Mouse (Mus musculus) layer of hippocampus, adult 8-10 months (tissue): ENCODE results near the gene Ltbp1. TPM values are rescaled to one million over a fixed set of nuclear protein-coding genes. Genes with fewer than 3 reads are reported as not detected.

Experiments
- DNase-seq, 2 experiments: peaks; one replicate each; pipeline ENCODE4 v3.0.0; 2022; ENCODE audit warnings: low spot score in 2 of 2
- total RNA-seq, 4 experiments: library from RNA; stranded (reverse); gene quantifications; 2 replicates each; pipeline ENCODE4 v1.2.4; 2022

Ltbp1 gene
- total RNA-seq, 4 experiments from 2014 or later: 5.7 to 9.0 (median 7.4) TPM

DNA sequence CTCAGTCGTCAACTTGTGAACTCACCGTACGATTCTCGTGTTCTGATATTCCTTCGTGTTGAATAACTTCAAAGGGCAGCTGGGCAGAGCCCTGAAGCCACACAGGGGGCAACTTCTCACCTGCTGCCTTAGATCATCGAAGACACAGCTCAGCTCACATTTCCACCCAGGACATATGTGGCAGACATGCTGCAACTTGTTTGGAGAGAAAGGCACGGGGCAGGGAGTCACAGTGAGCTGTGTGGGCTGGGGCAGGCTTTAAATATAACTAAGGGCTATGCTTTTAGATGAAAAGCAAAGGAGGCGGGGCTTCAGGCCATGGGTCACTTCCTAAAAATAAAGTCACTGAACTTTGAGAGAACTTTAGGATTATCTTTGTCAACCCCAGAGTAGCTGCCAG lies 51.3 kb downstream of the Ltbp1 start:
- no peak for DNase-seq

DNA sequence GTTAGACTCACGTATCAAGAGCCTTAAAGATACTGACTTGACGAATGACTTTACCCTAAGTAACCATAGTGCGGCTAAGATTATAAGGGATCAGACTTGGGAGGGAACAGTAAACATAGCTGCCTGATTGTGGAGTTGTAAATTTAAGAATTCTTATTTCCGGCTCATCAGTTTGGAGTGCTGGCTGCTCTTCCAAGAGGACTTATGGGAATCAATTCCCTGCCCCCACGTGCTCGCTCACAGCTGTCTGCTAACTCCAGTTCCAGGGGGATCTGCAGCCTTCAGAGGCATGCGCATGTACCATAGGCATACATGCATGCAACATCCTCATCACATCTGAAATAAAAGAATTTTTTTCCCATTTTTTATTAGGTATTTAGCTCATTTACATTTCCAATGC lies 61.0 kb downstream of the Ltbp1 start:
- no peak for DNase-seq

DNA sequence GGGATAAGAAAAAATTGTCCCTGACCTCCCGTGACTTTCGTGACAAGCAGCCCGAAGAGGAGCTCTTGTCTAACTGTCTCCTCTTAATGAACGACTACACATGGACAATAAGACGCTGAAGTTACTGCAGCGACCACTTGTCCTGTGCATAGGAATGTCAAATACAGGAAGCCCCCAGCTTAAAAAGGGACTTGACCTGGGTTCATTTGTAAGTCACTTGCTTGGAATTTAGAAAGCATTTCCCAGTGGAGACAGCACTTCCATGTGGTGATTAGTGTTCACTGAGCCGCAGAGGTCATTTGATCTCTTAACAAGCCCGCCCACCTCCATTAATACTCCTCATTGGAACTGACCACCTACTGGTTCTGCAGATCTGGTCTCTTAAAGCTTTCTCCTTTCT lies 61.9 kb downstream of the Ltbp1 start:
- DNase-seq: no peak

DNA sequence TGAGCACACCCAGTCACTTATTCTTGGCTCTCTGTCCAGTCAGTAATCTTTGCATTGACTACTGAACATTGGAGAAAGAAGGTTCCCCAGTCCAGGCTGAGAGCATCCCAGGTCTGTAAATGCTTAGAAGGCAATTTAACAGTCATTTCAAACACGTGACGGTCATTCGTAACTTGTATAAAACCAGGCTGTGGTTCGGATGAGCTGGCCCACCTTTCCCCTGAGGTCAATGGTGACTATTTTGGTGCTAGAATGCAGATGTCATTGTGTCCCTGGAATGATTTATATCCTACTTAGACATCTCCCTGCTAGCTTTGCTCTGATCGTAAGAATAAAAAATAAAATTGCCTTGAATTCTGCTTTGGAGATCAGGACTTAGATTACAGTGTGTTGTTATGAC lies 63.9 kb downstream of the Ltbp1 start:
- no peak for DNase-seq

DNA sequence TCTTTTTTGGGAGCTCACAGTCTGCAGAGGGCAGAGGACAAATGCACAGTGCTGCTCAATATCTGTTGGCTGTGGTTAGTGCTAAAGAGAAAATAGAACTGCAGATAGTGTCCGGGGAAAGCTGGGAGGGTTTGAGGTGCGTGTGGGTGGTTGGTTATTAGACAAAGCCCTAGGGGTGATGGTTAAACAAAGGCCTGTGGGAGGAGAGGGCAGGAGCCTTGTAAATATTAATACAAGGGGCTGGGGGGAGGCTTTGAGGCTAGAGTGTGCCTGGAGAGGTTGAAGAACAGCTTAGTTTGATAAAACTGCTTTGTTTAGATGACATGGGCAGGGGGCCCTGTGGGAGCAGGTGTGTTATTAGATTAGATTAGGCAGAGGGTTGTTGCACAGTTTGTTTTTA lies 65.8 kb downstream of the Ltbp1 start:
- no peak for DNase-seq

DNA sequence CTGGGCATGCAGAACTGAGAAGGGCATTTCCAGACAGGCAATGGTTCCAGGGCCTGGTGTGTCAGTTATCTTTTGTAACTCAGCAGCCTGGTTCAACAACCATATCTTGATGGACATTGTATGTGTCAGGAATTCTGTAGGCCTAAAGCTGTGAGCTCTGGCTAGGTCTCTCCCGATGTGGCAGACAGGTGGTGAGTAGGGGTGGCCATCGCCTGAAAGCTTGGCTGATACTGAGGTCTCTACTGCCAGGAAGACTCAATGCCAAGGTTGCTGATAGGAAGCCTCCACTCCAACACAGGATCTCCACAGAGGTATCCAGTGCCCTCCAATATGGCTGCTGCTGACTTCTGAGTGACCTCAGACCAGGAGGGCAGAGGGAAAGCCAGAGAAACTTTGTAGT lies 66.4 kb downstream of the Ltbp1 start:
- DNase-seq: no peak

DNA sequence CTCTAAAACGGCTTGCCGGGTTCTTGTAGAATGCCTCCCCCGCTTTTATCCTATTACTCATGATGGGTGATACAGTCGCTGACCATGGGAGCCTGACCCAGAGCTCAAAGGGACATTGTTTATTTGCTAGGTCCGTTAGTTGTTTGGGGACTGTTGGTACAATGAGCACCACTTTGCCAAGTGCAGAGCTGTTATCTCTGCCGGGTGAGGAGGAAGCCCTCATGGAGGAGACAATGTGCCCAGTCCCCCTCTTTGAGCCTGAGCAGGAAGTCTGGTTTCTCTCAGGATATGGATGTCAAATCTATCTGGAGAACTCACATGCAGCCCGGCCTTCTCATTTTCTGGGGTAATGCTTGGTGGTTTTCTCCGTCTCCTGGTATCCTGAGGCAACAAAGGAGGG lies 68.5 kb downstream of the Ltbp1 start:
- no peak for DNase-seq

DNA sequence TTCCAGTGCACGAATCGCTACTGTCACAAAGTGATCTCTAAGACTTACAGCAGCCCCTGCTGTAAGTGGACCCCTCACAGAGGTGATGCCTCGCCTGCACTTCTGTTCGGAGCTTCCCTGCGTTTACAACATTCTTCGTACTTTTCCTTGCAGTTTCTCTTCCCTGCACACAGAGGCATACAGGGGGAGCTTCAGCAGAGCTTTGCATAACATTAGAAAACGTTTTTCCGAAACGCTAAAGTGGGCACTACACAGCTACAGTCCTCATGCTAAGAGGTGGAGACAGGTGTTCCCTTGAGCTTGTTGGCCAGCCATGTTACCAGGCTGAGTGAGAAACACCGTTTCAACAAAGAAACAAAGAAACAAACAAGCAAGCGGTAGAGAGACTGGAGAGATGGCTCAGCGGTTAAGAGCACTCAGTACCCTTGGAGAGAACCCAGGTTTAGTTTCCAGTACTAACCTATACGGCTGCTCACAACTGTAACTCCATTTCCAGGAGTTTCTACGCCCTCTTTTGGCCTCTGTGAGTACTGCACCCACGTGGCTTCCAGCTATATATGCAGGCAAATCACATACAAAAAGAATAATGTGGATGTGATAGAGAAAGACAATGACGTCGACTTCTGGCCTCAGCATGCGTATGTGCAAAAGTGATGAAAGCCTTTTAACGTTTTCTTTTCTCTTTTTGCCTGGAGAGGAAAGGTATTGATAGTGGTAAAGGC lies 69.8 kb downstream of the Ltbp1 start:
- peak; percentile 9 to 16 for DNase-seq

DNA sequence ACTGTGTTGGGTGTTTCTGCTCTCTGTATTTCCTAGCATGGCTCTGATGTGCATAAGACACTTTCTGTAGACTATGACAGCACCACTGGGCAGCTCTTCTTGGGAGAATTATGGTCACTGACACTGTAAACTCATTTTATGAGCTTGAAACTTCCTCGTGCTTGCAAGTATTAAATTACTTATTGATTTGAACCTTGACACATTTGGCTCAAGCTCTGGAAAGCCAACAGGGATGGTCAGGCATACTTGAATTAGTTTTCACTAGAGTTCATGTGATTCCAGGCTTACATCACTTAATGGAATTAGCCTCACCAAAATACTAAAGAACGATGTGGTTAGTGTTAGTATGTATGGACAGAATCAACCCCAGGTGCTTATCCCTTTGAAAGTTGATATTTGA lies 76.0 kb downstream of the Ltbp1 start:
- no peak for DNase-seq

DNA sequence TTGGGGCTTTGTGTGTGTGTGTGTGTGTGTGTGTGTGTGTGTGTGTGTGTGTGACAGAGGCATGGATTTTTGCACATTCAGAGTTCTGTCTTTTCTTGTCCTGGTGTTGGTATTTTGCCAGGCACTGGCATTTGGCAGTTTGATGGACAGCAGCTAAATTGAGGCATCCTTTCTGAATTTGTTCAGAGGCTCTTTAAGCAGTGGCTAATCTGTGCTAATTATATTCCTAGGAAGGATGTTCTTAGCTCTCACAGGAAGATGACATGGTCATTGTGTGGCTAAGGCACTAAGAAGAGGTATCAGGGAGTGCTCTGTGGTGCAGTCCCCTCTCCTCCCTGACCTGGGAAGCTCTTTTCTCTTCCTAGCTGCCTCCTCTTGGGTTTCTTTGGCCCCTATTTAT lies 77.1 kb downstream of the Ltbp1 start:
- no peak for DNase-seq

DNA sequence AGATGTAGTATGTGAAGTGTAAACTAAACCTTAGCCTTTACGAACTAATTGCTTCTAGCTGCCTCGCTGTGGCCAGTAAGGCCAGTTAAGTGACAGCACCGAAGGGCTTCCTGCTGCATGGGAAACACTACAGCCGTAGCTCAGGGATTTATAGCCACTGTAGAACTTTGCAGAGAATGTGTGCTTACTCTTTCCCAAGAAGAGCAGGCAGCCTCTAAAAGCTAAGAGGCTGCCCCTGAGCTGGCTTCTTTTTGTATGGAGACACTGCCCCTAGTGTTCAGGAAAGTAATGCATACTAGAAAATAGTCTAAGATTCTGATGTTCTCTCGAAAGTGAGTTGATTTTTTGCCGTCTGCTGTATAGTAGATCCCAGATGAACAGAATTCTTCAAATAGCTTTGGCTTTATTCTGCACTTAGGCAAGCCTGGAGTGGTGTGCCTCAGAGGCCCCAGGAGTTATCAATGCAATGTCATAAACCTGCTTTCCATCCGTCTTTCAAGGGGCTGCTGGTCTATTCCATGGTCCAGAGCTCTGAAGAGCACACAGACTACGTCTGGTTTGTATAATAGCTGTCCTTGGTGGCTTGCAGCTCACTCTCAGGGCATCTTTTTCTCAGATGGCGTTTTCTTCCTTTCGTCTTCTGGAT lies 82.1 kb downstream of the Ltbp1 start:
- peak in 1 of 2 experiments; percentile 13 for DNase-seq

DNA sequence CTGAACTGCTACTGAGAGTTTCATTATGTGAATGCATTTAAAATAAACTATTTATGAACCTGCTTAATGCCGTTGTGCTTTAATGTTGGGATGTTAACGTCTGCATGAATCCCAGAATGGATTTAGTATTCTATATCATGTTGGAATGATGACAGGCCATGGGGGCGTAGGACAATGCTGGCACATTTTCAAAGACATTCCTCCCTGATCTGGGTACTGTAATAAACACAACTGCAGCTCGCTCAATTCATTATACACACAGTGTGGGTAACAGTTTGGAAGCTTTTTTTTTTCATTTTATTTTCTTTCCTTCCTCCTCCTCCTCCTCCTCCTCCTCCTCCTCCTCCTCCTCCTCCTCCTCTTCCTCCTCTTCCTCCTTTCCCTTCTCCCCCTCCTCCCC lies 82.9 kb downstream of the Ltbp1 start:
- no peak for DNase-seq

DNA sequence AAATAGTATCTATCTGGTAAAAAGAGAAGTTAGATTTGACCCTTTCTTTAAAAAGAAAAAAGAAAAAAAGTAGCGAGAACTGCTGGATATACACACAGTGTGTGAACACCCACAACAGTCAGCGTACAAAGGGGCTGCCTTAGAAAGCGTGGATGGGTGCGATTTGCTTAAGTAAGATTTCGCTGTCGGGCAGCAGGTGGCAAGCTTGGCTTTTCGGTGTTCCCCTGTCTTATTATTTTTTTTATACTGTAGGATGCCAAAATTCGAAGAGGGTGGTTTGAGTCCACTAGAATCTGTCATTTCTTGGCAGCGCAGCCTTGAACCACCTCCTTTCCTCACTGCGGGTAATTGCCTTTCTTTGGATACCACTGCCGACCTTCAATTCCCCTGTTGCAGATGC lies 83.4 kb downstream of the Ltbp1 start:
- DNase-seq: peak; percentile 23 to 46

DNA sequence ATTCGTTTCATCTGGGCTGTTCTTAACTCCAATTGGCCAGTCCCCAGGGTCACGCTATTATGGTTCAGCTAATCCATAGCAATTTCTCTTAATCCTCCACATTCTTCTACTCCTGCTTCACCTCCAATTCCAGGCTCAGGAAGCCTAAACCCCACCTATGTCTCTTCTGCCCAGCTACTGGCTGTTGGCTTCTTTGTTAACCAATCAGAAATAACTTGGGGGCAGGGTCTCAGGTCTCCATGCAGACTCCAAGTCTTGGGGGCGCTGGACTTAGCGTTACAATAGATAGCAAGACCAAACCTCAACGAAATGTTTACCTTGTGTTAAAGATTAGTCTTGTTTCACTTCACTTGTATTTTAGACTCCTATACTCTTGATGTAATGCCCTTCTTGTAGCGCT lies 85.2 kb downstream of the Ltbp1 start:
- no peak for DNase-seq

DNA sequence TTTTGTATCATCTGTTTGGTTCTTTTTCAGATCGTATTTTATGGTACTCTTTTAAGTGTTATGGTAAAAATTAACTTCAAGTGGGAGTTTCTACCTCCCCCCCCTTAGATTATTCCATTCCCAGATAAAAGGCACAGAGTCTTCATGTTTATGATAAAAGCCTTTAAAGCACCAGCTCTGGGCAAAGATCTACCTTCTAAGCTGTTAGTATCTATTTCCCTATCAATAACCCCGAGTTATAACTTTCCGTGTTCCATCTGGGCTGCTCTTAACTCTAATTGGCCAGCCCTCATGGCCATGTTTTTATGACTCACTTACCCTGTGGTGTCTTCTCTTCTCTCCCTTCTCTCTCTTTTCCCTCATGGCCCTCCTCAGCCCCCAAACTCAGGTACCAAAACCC lies 88.2 kb downstream of the Ltbp1 start:
- no peak for DNase-seq

DNA sequence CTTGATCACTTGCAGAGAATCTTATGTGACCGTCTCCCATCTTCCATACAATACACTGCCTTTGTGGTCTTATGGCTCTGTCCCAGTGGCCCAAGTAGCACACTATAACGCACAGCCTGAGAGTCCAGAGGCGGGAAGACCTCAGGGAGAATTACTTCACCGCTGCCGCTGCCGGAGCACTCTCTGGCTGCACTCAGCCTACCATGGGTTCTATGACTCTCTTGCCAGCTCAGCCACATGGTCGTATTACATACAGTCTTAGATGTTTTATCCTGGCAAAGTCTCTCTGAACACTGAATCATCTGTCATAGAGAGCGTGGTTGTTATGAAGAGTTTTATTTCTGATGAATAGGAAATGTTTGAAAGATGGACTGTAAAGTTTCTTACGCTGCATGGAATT lies 89.2 kb downstream of the Ltbp1 start:
- no peak for DNase-seq

DNA sequence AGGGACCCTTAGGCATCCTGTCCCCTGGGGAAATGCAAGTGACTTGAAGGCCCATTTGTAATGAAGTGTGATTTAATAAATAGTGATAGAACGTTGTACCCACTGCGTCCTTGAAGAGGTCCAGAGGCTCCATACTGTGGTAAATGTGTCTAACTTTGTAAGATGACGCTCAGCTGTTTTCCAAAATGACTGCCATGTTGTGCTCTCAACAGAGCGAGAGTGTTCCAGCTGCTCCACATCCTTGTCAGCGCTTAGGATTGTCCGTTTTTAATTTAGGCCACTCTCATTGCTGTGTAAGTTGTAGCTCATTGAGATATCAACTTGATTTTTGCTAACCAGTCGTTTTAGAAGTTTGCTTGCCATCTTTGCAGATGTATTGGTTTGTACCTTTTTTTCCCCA lies 91.4 kb downstream of the Ltbp1 start:
- DNase-seq: no peak

DNA sequence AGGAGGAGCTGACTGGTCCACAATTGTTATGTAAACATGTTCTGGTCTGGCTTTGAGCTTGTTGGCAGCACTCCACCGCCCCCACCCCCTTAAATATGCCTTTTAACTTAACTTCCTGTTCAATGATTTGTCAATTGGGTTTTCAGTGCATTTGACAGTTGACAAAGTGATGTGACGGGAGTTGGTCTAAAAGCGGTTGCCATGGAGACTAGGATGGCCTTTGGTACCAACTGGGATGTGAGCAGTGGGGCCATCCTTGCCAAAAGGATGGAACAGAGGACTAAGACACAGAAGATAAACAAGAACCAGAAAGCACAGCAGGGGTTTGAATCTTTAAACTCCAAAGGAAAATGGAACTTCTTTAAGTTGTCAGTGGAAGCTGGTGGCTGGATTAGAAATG lies 92.0 kb downstream of the Ltbp1 start:
- no peak for DNase-seq

DNA sequence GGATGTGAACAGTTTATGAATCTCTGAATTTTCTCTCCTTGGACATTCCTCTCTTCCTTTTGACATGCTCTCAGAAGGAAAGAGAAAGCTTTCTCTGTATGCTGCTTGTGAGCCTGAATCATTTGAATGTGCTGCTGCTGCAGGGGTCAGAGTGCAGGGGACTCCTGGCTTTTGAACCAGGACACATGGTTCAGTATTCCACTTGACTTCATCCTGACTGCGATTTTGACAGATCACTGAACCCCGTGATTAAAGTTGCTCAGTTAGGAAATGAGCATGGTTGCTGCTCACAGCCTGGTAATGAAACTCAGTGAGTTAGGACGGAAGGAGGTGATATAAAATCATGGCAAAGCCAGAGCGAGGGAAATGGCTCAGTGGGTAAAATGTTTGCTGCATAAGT lies 95.8 kb downstream of the Ltbp1 start:
- DNase-seq: no peak

DNA sequence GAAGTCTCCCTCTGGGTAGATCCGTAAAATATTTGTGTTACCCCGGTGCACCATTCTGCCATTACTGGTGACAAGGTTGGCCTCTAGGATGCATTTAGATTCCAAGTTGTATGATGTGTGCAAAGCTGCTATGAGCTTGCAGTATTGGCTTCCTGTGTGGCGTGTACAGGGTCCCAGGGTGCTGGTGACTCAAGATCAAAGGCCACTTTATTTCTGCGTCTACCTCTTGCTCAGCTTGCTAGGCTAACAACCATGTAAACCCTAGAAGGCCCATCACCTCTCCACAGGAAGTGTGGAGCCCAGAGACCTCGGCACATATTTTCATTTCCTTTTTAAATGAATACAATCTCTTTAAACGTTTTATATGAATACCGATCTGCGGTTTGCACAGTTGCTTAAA lies 96.6 kb downstream of the Ltbp1 start:
- no peak for DNase-seq

DNA sequence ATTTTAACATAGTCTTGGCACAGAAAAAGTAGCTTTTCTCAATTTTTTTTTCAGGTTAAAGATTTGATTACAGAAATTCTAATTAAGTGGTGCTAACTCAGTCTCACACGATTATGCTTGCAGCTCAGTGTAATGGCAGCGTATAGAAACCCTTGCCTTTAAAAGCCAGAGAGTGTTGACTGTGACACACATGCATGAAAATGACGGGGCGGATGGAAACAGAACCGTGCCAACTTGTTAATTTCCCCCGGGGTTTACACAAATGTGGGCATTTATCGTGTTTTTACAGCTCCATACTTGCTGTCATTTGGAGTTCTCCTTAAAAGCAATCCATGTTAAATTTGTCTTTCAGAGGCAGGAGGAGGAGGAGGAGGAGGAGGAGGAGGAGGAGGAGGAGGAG lies 102.0 kb downstream of the Ltbp1 start:
- DNase-seq: no peak

DNA sequence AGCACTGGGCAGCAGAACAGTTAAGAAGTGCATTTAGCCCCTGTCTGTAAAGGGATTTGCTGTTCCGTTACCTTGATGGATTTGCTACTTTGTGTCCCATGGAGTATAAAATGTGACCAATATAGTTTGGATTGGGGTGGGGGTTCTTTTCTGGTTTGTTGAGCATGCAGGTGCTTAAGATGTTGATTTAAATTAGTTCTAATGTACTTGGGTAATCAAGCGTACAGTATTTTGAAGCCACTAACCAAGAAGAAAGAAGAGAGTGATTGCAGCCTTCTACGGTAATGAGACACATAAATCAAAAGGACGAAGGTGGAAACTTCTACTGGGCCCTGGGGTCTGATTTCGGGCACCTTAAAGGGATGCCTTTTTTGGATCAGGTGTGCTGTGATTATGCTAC lies 102.5 kb downstream of the Ltbp1 start:
- no peak for DNase-seq

DNA sequence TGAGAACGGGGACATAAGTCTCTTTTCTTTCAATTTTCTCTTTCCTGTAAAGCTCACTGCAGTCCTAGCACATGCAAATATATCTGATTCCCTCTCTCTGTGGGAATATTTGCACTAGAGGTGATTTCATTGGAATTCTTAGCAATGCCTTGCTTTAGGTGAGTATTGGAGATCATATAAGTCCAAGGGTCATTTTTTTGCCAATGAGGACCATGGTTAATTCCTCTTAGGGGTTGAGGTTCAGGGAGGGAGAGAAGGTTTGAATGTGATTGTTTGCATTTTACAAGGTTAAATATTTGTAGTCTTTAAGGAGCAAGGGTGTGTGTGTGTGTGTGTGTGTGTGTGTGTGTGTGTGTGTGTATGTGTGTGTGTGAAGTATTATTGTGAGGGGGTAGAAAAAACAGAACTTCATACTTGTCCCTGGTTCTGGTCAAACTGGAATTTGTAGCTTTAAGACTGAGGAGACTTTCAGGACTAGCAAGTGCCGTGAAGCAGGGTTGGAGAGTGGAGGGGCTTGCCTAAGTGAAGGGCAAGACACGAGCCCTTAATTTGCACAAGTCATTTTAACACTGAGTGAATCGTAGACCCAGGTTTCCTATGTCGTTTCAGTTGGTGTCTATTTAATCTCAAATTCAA lies 103.8 kb downstream of the Ltbp1 start:
- DNase-seq: no peak
